Mouse (Mus musculus): ENCODE data around the gene Hhipl1.

Hhipl1 gene

GRCm38 (mm10) chr12:108313244-108313772, 7.2 kb downstream of the Hhipl1 start:
- DNase-seq (ENCODE audit: low read depth, low spot score): no peak
- Histone ChIP-seq H3K36me3 (ENCODE audit: control insufficient read depth, insufficient read depth, low read length, poor library complexity, severe bottlenecking) (no peaks in the 10 kb centered on the region), H3K27me3 (ENCODE audit: control insufficient read depth, insufficient read depth, low read length, poor library complexity, severe bottlenecking) (no peaks in the 10 kb centered on the region)

- no peak for DNase-seq (ENCODE audit: low read depth, low spot score)
- Histone ChIP-seq H3K36me3 (ENCODE audit: control insufficient read depth, insufficient read depth, low read length, poor library complexity, severe bottlenecking) (no peaks in the 10 kb centered on the region), H3K27me3 (ENCODE audit: control insufficient read depth, insufficient read depth, low read length, poor library complexity, severe bottlenecking) (no peaks in the 10 kb centered on the region)
These were observed 9.7 kb downstream of the Hhipl1 start for GRCm38 (mm10) chr12:108315818-108316217.

- no peak for DNase-seq (ENCODE audit: low read depth, low spot score)
- no peaks in the 10 kb centered on the region for H3K27me3 ChIP-seq (ENCODE audit: control insufficient read depth, insufficient read depth, low read length, poor library complexity, severe bottlenecking)
- H3K36me3 ChIP-seq (ENCODE audit: control insufficient read depth, insufficient read depth, low read length, poor library complexity, severe bottlenecking): no peaks in the 10 kb centered on the region
These were observed 10.6 kb downstream of the Hhipl1 start for GRCm38 (mm10) chr12:108316655-108317054.

- Histone ChIP-seq H3K27me3 (ENCODE audit: control insufficient read depth, insufficient read depth, low read length, poor library complexity, severe bottlenecking) (no peaks in the 10 kb centered on the region), H3K36me3 (ENCODE audit: control insufficient read depth, insufficient read depth, low read length, poor library complexity, severe bottlenecking) (no peaks in the 10 kb centered on the region)
- no peak for DNase-seq (ENCODE audit: low read depth, low spot score)
These were observed 11.2 kb downstream of the Hhipl1 start for GRCm38 (mm10) chr12:108317201-108317738.

GRCm38 (mm10) chr12:108317826-108318430, 11.9 kb downstream of the Hhipl1 start:
- Histone ChIP-seq H3K27me3 (ENCODE audit: control insufficient read depth, insufficient read depth, low read length, poor library complexity, severe bottlenecking) (no peaks in the 10 kb centered on the region), H3K36me3 (ENCODE audit: control insufficient read depth, insufficient read depth, low read length, poor library complexity, severe bottlenecking) (no peaks in the 10 kb centered on the region)
- no peak for DNase-seq (ENCODE audit: low read depth, low spot score)

- H3K36me3 ChIP-seq (ENCODE audit: control insufficient read depth, insufficient read depth, low read length, poor library complexity, severe bottlenecking): no peaks in the 10 kb centered on the region
These were observed 12.4 kb downstream of the Hhipl1 start for GRCm38 (mm10) chr12:108318499-108318898.

GRCm38 (mm10) chr12:108320096-108320495, 14.0 kb downstream of the Hhipl1 start:
- no peak for DNase-seq (ENCODE audit: low read depth, low spot score)
- no peaks in the 10 kb centered on the region for H3K36me3 ChIP-seq (ENCODE audit: control insufficient read depth, insufficient read depth, low read length, poor library complexity, severe bottlenecking)
- H3K27me3 ChIP-seq (ENCODE audit: control insufficient read depth, insufficient read depth, low read length, poor library complexity, severe bottlenecking): no peaks in the 10 kb centered on the region

More at GRCm38 (mm10) chr12:108318499-108318898, 12.4 kb downstream of the Hhipl1 start:
- no peaks in the 10 kb centered on the region for H3K27me3 ChIP-seq (ENCODE audit: control insufficient read depth, insufficient read depth, low read length, poor library complexity, severe bottlenecking)
- DNase-seq (ENCODE audit: low read depth, low spot score): no peak

GRCm38 (mm10) chr12:108326401-108326800, 20.3 kb downstream of the Hhipl1 start:
- Histone ChIP-seq H3K36me3 (ENCODE audit: control insufficient read depth, insufficient read depth, low read length, poor library complexity, severe bottlenecking) (no peaks in the 10 kb centered on the region), H3K27me3 (ENCODE audit: control insufficient read depth, insufficient read depth, low read length, poor library complexity, severe bottlenecking) (no peaks in the 10 kb centered on the region; the same call in 1 of the 2 replicates)
- DNase-seq (ENCODE audit: low read depth, low spot score): no peak

GRCm38 (mm10) chr12:108327889-108328491, 21.9 kb downstream of the Hhipl1 start:
- no peak for DNase-seq (ENCODE audit: low read depth, low spot score)
- Histone ChIP-seq H3K36me3 (ENCODE audit: control insufficient read depth, insufficient read depth, low read length, poor library complexity, severe bottlenecking) (no peaks in the 10 kb centered on the region), H3K27me3 (ENCODE audit: control insufficient read depth, insufficient read depth, low read length, poor library complexity, severe bottlenecking) (no peaks in the 10 kb centered on the region; the same call in 1 of the 2 replicates)

GRCm38 (mm10) chr12:108333056-108333455, 27.0 kb downstream of the Hhipl1 start:
- DNase-seq (ENCODE audit: low read depth, low spot score): peak; percentile 60
- Histone ChIP-seq H3K27me3 (ENCODE audit: control insufficient read depth, insufficient read depth, low read length, poor library complexity, severe bottlenecking) (no peaks in the 10 kb centered on the region; the same call in 1 of the 2 replicates), H3K36me3 (ENCODE audit: control insufficient read depth, insufficient read depth, low read length, poor library complexity, severe bottlenecking) (no peaks in the 10 kb centered on the region)

GRCm38 (mm10) chr12:108333481-108333882, 27.4 kb downstream of the Hhipl1 start:
- DNase-seq (ENCODE audit: low read depth, low spot score): peak; percentile 40
- no peaks in the 10 kb centered on the region for H3K36me3 ChIP-seq (ENCODE audit: control insufficient read depth, insufficient read depth, low read length, poor library complexity, severe bottlenecking)
- H3K27me3 ChIP-seq (ENCODE audit: control insufficient read depth, insufficient read depth, low read length, poor library complexity, severe bottlenecking): no peaks in the 10 kb centered on the region; the same call in 1 of the 2 replicates

GRCm38 (mm10) chr12:108333895-108334445, 27.9 kb downstream of the Hhipl1 start, which contains the start of gene Cyp46a1:
Gene Cyp46a1 (plus strand): TSS chr12:108334381.
- peak; percentile 91 for DNase-seq (ENCODE audit: low read depth, low spot score)
- Histone ChIP-seq H3K27me3 (ENCODE audit: control insufficient read depth, insufficient read depth, low read length, poor library complexity, severe bottlenecking) (no peaks in the 10 kb centered on the region), H3K36me3 (ENCODE audit: control insufficient read depth, insufficient read depth, low read length, poor library complexity, severe bottlenecking) (no peaks in the 10 kb centered on the region)

- peak; percentile 6 for DNase-seq (ENCODE audit: low read depth, low spot score)
- H3K36me3 ChIP-seq (ENCODE audit: control insufficient read depth, insufficient read depth, low read length, poor library complexity, severe bottlenecking): no peaks in the 10 kb centered on the region
- H3K27me3 ChIP-seq (ENCODE audit: control insufficient read depth, insufficient read depth, low read length, poor library complexity, severe bottlenecking): no peaks in the 10 kb centered on the region
These were observed 28.5 kb downstream of the Hhipl1 start for GRCm38 (mm10) chr12:108334529-108334928.

- Histone ChIP-seq H3K36me3 (ENCODE audit: control insufficient read depth, insufficient read depth, low read length, poor library complexity, severe bottlenecking) (no peaks in the 10 kb centered on the region), H3K27me3 (ENCODE audit: control insufficient read depth, insufficient read depth, low read length, poor library complexity, severe bottlenecking) (no peaks in the 10 kb centered on the region)
- DNase-seq (ENCODE audit: low read depth, low spot score): peak; percentile 31
These were observed 32.6 kb downstream of the Hhipl1 start for GRCm38 (mm10) chr12:108338572-108339190.

Measured in splenic B cell, adult 2 months (primary cell).